8 mouse cellular contexts compared by ENCODE assay signal in genomic region chr10:87854408-87854807, GRCm38 (mm10). TPM values are rescaled to one million over a fixed set of nuclear protein-coding genes. Genes with fewer than 3 reads are reported as not detected.
A peak's percentile ranks its signal among the peaks of the same experiment; 100 is the strongest.
DNase-seq lines count a peak whose midpoint lies in the region; ATAC-seq lines count a peak whose summit lies in the region.

No protein-coding gene starts in this region.

- intact Hi-C loops in heart, postnatal 14 days (cut with DNase I) = loop anchor here (1.0 kb wide), 1 partner anchor 117 kb away; no protein-coding TSS in a partner anchor
- intact Hi-C loops in left cerebral cortex, postnatal 14 days (cut with DNase I) = loop anchor here (10.0 kb wide), 2 partner anchors 270 to 450 kb away; no protein-coding TSS in a partner anchor

- 0 out of 2 replicates have a peak, but pooled peaks have one; percentile 61 for ATAC-seq in neutrophil, adult 5-6 weeks (ENCODE audit: extremely low read depth, insufficient number of reproducible peaks, low FRiP score, poor library complexity, severe bottlenecking)

- DNase-seq in left cerebral cortex, adult 18-20 months (ENCODE audit: low spot score in 2 of 2) = peak; percentile 51 to 64
- DNase-seq in left cerebral cortex, adult 11 months (ENCODE audit: low spot score) = no peak
- DNase-seq in Muller cell, postnatal 12 days (ENCODE audit: inconsistent ontology term) = peak; percentile 34
- peak; percentile 28 to 44 for DNase-seq in cerebellum, postnatal 36 days
- DNase-seq in heart, postnatal 14 days = peak; percentile 68 to 79
- peak; percentile 53 to 62 for DNase-seq in left cerebral cortex, postnatal 14 days (ENCODE audit: low spot score in 2 of 2)
- DNase-seq in urinary bladder, postnatal 14 days (ENCODE audit: low spot score) = peak; percentile 60

RNA-seq across cellular contexts. Expression of gene Igf1, which starts 3.7 kb away (rescaled TPM):
- total RNA-seq in left cerebral cortex, adult 18-20 months (2021) = 1 to 10 TPM; 9.3 to 9.6 TPM
- 10 to 100 TPM; 26.7 to 28.4 TPM for total RNA-seq in heart, postnatal 14 days (2021)
- total RNA-seq in left cerebral cortex, postnatal 14 days (2021) = 10 to 100 TPM; 17.1 to 17.5 TPM
- total RNA-seq in neutrophil, adult 5-6 weeks (2017) = 0.23 TPM in 1 of 2 replicates, not detected in the other
